Mouse (Mus musculus): ENCODE measurements around the gene Dph1. TPM values are rescaled to one million over a fixed set of nuclear protein-coding genes. Genes with fewer than 3 reads are reported as not detected.
"Not testable (repeated sequence)": the region's sequence is repeated elsewhere in the genome, so short reads cannot be mapped to it uniquely, and the experiment has no call there.

The Dph1 gene
- total RNA-seq, 2 experiments from 2014 or later = 28.5 to 32.1 TPM

DNA sequence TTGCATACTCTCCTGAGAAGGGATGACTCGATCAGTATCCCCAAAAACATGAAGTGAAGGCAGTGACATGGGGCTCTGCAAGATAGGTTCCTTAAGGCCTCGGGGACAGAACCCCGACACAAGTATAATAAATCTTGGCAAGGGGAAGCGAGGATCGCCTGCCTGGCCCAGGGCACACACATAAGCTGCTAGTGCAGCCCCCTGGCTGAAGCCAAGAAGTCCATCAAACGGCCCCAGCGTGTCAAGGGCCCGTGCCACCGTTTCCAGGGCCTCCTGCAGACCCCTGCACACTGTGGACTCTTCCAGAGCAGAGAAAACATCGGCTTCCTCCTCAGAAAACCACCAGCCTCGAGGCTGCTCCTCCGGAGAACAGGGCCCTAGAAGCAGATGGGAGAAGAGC lies 13.0 kb downstream of the Dph1 start:
- no peak for DNase-seq (ENCODE audit: low spot score in 2 of 2)

DNA sequence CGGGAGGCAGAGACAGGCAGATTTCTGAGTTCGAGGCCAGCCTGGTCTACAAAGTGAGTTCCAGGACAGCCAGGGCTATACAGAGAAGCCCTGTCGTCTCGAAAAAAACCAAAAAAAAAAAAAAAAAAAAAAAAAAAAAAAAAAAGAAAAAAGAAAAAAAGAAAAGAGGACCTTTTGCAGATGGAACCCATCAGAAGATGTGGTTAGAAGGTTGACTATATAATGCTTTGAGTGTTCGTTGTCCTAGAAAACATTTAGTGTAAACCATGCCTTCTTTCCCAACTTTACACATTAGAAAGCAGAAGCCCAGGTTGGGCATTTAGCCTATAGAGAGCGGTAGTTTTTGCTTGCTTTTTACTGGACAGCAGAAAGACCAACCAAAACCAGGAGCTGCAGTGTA lies 16.5 kb downstream of the Dph1 start:
- not testable (repeated sequence) for DNase-seq (ENCODE audit: low spot score in 2 of 2)

DNA sequence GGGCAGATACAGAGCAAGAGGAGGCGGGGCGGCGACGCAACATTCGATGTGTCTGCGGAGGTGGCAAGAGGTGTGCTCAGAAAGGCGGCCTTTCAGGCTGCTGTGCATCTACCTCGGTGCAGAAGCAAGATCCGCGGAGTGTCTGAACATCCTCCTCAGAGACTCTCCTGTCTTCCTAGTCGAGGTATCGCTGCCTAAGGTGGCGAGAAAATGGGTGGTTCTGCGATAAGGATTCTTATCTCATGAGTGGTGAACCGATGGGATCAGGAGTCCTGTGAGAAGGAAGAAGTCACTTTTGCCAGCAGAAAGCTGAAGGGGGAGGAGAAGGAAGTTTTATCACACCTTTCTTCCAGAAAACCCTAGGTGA lies 17.3 kb downstream of the Dph1 start:
- DNase-seq (ENCODE audit: low spot score in 2 of 2) = no peak

DNA sequence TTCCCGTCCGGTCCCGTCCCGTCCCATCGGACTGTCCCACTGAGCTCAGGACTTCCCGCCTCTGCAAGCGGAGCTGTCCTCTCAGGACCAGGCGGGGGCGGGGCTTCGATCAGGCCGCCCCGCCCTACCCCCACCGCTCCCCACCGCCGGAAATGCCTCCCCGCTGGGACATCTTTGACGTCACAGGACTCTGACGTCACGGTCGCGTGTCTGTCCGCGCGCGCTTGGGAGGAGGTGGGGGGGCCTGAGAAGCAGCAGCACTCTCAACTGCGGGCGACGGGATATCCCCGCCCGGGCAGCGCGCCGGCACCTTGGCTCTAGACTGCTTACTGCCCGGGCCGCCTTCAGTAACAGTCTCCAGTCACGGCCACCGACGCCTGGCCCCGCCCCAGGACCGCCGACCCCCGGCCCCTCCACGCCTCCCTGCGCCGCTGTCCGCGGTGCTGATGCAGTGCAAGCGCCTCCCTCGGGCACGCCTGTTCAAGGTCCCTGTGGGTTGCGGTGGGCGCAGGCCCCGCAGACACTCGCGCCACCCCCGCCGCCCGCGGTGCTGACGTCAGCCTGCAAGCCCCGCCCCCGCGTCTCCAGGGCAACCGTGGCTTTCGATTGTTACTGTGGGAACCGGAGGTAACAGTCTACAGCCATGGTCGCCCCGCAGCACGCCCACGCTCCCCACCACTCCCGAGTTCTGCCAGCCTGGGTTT lies 17.8 kb downstream of the Dph1 start:
- peak; percentile 91 to 96 for DNase-seq (ENCODE audit: low spot score in 2 of 2)

DNA sequence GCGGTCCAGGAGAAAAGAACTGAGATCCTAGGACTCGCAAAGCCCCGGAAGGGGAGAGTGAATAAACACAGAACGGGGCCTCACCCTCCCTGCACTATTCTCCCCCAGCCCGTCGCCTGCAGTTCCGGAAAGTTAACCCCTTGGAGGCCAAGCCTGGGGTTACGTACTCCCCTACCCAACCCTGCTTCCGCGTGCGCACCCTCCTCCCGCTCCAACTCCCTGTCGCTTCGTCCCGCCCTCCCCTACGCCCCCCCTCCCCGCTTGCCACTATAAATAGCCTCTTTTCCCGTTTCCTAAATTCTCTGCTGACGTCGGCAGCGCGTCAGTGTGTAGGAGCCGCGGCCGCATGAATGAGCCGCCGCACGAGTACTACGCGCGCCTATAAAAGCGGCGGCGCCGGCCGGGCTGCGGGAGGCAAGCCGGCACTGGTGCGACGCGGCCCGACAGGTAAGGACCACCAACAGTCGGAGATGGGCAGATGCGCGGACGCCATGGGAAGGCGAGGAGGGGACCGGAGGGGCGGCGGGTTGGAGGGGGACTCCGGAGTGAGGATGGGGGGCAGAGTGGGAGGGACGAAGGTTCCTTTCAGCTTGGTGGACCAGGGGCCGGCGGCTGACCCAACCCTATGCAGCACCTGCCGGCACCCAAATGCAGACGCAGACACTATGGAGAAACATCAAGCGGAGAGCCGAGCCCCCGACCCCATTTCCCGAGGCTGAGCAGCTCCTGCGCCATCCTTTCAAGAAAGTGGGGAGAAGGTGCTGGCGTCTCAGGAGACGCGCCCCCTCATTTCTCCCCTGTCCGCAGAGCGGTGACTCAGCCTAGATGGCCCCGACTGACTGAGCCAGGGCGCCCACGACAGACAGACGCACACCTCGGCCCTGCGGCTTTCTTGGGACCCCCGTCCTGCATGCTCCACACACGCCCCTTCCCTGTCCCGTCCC lies 18.6 kb downstream of the Dph1 start:
- DNase-seq (ENCODE audit: low spot score in 2 of 2) = peak; percentile 77 to 84

DNA sequence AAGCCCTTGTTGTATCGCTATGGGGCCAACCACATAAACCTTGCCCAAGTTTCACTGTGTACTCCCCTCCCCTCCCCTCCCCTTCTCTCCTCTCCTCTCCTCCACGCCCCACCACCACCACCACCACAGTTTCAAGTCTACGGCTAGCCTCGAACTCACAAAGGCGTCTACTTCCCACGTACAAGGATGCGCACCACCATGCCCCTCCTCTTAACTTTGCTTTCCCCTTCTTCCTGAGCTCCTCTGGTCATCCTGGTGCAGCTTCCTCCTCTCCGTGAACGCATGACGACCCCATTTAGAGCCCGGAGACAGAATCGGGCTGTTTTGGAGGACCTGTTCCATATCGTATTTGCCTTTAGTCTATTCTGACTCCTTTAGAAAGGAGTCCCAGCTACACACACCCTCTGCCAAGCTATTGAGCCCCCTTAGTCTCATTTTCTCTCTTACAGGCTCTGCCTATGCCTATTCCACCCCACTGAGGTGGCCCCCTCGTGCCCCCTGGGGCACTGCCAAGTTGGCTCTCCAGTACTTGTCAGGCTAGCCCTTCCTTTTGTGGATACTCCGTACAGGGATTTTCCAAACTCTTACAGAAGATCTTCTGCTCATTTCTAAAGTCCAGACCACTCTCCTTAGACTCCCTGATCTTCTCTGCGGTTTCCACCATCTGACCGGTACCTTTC lies 19.7 kb downstream of the Dph1 start:
- no peak for DNase-seq (ENCODE audit: low spot score in 2 of 2)

DNA sequence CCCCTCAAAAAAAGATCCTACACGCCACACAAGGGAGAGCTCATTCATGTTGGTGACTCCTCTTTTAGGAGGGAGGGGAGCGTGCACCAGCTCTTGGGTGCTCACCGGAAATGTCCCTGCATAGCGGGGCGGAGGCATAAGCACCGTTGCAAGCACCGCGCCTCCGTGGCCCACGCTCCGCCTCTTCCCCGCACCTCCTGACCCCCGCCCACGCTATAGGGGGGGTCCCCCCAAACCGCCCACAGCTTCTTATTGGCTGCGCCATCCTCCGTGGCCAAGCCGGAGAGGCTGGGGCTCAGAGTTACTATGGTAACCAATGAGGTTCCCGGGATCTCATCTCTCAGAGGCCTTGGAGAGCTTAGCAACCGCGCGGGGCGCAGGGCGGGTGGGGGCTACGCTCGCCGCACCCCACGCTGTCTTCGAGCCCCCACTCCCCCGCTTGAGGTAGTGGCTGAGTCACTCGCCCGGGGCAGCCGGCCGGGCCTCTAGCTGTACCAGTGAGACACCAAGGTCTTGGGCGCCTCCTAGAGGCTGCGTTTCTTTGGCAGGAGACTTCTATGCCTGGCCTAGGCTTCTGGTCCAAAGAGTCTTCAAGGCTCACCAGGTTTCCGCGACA lies 20.8 kb downstream of the Dph1 start:
- peak; percentile 94 to 95 for DNase-seq (ENCODE audit: low spot score in 2 of 2)

DNA sequence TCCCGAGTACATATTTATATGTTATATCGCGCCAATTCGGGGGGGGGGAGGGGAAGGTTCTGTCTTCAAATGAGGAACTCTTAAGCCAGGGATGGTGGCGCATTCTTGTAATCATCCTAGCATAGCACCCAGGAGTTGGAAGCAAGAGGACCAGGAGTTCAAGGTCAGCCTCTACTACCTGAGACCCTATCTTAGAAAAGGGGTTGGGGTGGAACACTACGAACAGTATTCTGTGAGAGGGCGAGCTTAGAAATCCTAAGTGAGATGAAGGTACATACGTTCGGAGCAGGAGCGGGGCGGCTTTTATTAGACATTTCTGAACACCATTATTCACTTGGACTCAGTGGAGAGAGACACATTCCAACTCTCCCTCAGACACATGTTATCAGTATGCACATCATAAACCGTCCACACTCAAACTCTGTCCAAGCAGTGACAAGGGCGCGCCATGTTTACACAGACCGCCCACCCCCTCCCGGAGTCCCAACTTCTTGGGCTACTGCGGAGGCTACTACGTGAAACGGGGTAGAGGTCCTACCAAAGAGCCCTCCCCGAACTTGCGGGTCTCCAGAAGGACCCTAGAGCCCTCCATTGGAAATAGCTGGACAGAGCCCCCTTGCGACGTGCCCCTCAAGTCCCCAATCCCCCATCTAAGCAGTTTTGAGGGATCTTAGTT lies 21.5 kb downstream of the Dph1 start, which contains the start of gene Hic1:
Gene Hic1 (minus strand): TSS at position 115 of the 676 bp plus-strand sequence.
- no peak for DNase-seq (ENCODE audit: low spot score in 2 of 2)

DNA sequence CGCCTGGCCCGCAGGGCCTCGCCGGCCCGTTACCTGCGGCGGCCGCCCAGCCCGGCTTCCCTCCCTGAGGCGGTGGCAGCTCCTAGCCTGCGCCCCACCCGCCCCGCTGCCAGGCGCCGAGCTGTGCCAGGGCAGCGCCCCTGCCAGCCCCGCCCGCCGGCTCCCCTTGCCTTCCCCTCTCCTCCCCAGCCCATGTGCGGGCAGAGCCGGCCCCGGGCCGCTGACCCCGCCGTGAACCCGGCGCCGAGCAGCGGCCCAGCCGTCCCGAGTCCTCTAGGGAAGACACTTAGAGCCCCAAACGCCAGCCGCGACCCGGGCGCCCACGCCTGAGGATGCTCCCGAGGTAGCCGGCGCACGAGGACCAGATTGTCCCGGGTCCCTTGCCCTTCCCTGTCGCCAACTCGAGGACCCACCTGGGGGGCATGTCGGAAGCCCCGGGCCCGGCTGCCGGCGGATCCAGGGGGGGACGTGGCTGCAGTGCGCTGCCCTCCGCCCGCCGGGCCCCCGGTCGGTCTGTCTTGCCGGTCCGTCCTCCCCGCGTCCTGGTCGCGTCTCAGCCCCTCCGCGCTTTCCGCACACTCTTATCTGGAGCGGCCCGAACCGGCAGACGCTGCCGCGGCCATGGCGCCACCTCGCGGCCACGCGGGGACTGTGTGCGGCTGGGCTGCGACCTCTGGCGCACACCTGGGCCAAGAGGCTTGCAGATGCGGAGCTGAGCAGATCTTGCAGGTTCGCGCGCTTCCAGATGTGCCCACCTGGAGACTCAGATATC lies 22.3 kb downstream of the Dph1 start:
- peak; percentile 77 to 83 for DNase-seq (ENCODE audit: low spot score in 2 of 2)

DNA sequence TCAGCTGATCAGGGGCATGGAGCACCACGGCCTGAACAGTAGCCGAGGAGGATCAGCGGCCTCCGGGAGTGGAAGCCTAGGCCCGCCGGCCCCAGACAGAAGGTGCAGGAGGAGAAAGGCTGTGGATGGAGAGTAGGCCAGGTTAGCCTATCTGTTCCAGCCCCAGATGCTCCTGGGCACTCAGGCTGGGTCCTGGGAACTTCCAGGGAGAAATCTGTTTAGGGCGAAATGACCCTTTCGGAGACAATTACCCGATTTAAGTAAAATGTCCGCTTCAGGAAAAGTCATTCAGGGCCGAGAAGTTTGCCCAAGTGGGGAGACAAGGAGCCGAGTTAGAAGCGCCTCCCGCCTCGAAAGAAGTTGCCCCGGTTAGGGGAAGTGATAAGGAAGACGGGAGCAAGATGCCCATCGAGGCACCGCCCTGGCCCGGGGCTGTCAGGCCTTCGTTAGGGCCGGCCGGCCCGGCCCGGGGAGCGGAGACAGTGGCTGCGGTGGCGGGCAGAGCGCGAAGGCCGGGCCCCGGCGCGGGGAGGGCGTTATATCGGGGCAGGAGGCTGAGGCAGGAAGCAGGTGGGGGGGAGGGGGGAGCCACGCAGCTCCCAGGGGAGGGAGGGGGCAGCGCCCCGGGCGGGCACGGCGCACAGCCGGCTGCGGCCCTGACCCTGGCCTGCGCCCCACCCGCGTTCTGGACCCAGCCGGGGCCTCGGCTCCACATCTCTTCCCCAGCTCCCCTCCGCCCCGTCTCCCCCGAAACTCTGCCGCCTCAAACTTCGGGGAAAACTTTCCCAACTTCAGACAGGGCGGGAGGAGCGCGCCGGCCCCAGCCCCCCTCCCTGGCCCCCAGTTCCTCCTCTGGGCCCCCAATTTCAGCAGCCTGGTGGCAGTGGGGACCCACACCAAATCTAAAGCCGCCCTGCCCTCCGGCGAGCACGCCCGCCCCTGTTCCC lies 23.1 kb downstream of the Dph1 start:
- no peak for DNase-seq (ENCODE audit: low spot score in 2 of 2)

DNA sequence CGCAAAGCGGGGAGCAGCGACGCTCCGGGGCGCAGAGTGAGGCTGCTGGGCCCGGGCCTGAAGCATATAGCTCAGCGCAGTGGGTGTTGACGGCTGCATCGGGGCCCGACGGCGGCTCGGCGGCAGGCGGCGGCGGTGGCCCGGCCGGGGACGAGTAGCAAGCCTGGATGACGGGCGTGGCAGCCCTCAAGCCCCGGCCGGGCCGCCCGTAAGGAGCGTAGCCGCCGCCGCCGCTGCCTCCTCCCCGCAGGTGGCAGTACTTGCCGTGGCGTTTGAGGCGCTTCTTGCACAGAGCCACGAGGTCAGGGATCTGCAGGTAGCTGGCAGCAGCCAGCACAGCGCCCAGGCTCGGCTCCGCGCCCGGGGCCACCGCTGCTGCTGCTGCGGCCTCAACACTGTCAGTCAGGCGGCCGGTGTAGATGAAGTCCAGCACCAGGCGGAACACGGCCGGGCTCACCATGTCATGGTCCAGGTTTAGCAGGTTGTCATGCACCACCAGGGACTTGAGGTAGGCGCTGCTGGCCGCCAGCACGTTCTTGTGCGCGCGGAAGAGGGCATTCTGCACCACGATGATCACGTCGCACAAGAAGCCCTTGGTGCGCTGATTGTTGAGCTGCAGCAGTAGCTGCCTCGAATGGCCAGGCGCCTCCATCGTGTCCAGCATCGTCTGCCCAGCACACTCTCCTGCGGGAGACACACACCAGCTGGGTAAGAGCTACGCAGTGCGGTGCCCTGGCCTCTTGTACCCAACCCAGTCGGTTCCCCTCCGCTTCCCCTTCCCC lies 24.0 kb downstream of the Dph1 start:
- DNase-seq (ENCODE audit: low spot score in 2 of 2) = no peak

DNA sequence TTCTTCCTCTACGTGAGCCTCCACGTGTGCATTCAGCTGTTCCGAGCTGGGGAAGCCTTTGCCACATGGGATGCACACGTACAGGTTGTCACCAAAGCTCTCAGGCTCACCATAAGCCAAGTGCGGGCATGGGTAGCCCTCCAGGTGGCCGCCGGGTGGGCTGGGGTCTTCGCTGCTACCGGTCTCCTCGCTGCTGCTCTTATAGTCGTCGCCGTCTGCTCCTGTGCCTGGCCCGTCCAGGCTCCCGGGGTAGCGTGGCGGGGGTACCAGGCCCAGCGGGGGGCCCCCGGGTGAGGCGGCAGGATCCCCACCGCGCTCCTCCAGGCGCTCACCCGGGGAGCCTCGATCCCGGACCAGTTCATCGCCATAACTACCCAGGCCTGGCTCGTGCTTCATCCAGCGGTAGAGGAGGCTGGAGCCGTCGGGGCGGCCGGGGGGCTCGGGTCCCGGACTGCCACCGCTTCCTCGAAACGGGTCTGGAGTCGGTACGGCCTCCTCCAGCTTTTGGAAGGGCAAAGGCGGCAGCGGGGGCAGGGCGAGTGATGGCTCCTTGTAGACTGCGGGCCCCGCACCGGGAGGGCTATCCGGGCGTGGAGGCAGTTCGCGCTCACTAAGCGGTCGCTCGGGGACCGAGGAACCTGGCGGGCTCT lies 24.7 kb downstream of the Dph1 start:
- no peak for DNase-seq (ENCODE audit: low spot score in 2 of 2)

DNA sequence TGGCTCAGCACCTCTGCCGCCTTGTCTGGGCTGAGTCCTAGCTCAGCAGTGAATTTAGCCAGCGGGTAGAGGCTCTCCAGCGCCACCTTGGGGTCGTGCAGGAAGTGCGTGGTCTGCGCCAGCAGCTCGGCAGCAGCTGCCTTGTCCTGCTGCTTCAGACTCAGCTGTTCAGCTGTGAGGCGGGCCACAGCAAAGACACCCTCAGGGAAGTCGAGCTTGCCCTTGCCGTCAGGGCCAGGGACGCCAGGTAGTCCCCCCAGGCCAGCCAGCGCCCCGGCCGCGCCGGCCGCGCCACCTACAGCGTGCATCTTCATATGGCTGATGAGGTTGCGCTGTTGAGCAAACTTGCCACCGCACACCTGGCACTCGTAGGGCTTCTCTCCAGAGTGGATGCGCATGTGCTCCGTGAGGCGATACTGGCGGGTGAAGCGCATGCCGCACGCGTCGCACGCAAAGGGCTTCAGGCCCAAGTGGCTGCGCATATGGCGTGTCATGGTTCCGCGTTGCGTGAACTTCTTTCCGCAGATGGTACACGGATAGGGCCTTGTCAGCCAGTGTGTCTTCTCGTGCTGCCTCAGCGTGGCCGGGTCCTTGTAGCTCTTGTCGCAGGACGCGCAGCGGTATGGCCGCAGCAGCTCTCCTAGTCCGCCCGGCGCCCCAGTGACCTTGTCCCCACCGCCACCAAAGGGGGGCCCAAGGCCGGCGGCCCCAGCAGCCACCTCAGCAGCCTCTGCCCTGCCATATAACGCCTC lies 25.4 kb downstream of the Dph1 start:
- peak; percentile 82 to 83 for DNase-seq (ENCODE audit: low spot score in 2 of 2)

DNA sequence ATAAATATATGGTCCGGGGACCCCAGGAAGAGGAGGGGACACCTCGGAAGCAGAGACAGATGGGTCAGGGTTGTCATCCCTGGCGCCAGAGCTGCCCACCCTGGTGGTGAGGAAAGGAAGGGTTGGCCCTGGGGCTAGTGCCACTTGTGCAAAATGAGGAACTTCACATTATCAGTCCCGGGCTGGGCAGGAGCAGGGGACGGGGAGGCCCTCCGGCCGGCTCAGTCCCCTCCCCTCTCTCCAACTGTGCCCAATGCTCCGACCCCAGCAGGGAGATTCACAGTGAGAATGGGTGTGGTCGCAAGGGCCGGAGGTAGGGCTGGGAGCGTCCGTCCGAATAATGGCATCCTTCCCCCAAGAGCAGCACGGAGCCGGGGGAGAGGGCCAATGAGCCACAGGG lies 26.3 kb downstream of the Dph1 start:
- no peak for DNase-seq (ENCODE audit: low spot score in 2 of 2)

DNA sequence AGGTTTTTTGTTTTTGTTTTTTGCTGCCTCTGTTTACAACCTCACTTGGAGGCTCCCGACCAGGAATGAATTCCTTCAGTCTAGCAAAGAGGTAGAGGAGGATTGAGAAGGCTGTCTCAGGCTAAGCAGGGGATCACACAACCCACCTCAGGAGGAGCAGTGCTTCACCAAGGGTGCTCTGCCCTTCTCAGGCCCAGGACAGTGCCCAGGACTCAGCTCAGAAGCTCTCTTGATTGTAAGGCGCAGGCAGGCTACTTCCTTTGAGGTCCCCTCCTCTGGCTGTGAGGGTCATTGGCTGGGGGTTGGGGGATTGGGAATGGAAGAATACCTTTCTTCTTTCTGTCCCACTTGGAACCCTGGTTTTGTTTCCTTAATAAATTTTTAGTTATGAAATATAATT lies 27.0 kb downstream of the Dph1 start:
- DNase-seq (ENCODE audit: low spot score in 2 of 2) = no peak

DNA sequence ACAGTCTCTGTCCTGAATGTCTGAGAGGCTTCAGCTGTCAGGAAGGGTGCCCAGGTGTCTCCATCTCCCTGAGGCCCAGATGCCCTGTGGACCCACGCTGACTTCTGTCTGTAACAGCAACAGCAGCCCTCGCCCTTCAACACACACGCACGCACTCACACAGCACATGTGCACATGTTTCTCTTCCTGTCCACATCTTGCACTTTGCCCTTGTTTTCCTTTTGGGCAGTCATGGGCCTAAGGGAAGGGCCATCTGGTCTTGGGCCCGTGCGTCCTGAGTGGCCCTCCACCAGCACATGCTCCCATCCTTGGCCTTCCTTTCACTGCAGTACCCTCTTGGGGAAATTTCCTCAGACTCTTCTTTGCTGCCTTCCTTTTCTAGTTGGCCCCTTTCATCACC lies 27.7 kb downstream of the Dph1 start:
- DNase-seq (ENCODE audit: low spot score in 2 of 2) = no peak

DNA sequence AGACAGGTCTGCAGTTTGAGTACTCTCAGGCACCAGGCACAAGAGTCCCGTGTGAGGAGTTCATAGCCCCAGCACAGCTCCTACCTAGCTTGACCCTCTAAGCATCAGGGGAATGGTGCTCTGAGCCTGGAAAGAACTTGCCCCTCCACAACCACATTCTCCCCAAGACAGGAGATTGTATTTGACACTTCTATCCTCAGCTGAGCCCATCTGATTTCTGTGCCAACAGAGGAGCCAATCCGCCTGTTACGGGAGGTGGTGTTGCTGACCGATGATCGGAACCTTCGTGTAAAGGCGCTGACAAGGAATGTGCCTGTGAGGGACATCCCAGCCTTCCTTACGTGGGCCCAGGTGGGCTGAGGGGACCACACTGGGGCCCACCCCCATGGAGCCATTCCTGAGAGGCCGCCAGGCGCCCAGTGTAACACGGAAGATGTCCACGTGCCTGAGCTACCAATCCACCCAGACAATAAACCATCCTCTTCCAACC lies 28.4 kb downstream of the Dph1 start:
- DNase-seq (ENCODE audit: low spot score in 2 of 2) = no peak

Measured in left cerebral cortex, adult 18-20 months (tissue).